Mouse (Mus musculus) lung, postnatal 36 days (tissue): ENCODE data around the gene Tomm70a.
A peak's percentile ranks its signal among the peaks of the same experiment; 100 is the strongest.
"Not testable (repeated sequence)": the region's sequence is repeated elsewhere in the genome, so short reads cannot be mapped to it uniquely, and the experiment has no call there.

Experiments
- DNase-seq: peaks from one replicate; pipeline ENCODE4 v3.0.0; 2022; ENCODE audit warnings: mixed read lengths

Gene Tomm70a

GRCm38 (mm10) chr16:57151437-57151836 is 29.9 kb downstream of the Tomm70a start:
- no peak for DNase-seq

- DNase-seq = no peak
Measured at GRCm38 (mm10) chr16:57155899-57156298, 34.4 kb downstream of the Tomm70a start.

DNA sequence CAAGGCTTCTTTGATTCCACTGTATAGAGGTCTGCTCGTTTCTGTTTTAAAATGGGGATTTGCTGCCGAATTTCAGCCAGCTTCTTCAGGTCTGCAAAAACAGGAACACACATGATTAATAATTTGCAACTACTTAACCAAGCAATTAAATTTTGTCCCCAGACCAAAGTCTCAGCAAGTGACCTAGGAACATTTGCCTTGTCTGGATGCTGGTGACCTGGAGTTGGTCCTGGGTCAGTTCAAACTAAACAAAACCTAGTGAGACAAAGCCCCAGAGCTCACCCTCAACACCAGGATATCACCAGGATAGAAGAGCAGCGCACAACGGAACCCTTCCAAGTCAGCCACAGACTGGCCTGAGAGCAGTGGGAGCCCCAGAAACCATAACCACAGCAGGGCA is 35.6 kb downstream of the Tomm70a start:
- DNase-seq = no peak

DNA sequence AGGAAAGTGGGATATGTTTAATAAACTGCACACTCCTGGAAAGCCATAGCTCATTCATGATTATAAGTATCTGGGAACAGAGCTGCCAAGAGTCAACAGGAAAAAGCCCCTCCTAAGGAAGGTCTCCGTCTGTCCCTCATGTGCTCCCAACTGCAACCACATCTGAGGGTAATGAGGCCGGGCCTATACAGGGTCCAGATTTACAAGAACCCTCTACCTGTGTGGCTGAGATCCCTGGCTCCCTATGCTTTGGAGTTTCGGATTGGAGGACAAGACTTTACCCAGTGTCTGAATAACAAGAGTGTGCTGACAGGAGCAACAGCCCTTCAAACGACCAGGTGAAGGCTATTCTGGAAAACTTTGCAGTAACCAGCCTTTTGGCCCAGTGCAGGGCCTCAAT is 36.2 kb downstream of the Tomm70a start:
- no peak for DNase-seq

DNA sequence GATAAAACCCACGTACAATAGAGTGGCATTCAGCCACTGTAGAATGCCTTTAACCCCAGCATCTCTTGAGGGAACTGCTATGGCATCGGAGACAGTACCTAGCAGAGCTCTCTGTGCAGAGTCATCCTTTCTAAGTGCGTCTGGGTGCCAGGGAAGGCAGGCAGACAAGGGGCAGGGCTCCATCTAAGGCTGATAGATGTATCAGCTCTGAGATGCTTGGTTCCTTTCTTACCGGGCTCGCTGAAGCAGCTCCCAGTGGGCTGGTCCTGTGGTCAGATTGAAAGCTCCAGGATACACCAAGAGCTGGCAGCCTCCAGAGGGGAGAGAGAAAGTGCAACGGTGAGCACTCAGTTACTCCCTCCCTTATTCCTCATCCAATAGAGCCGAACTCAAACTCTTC is 38.3 kb downstream of the Tomm70a start:
- DNase-seq = peak; percentile 48

GRCm38 (mm10) chr16:57162841-57163240 is 41.3 kb downstream of the Tomm70a start:
- no peak for DNase-seq

- DNase-seq = no peak
Measured at GRCm38 (mm10) chr16:57163694-57164093, 42.2 kb downstream of the Tomm70a start.

- no peak for DNase-seq
Measured at GRCm38 (mm10) chr16:57165157-57165556, 43.7 kb downstream of the Tomm70a start.

DNA sequence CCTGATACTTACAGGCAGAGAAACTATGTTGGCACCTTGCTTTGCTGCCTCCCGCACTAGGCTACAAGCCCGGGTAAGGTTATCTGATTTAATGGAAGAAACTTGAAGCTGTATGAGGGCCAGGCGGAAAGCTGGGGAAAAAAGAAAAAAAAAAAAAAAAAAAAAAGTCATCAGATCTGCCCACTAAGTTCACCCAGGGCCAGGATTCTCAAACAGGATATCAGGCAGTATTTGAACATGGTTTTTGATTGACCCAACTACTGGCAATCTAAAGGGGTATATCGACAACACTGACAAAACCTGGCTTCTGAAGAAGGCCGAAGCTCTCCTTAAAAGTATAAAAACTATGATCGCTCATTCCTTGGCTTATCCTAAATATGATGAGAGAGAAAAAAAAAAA is 44.6 kb downstream of the Tomm70a start:
- no peak for DNase-seq

GRCm38 (mm10) chr16:57166611-57167513 is 45.4 kb downstream of the Tomm70a start, which contains the start of gene Nit2:
Gene Nit2 (minus strand): TSS chr16:57167341.
- DNase-seq = peak; percentile 96

DNA sequence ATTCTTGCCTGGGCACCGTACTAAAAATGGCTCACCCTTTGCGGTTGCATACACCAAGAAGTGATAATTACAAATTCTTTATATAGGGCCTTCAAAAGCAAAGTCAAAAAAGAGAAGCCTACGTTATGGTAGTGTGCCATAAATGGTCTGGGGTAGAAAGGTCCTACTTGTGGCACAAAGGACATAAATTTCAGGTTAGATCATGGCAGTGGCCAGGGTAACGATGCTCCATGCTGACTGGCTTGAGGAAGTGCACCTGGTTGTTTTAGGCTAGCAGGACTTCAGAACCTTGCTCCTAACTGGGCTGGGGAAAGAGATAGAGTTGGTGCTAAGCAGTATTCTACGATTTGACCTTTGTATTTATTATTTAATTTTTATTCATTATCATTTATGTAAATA is 46.0 kb downstream of the Tomm70a start:
- DNase-seq = no peak

GRCm38 (mm10) chr16:57168236-57168635 is 46.7 kb downstream of the Tomm70a start:
- no peak for DNase-seq

GRCm38 (mm10) chr16:57171161-57171560 is 49.7 kb downstream of the Tomm70a start:
- no peak for DNase-seq

DNA sequence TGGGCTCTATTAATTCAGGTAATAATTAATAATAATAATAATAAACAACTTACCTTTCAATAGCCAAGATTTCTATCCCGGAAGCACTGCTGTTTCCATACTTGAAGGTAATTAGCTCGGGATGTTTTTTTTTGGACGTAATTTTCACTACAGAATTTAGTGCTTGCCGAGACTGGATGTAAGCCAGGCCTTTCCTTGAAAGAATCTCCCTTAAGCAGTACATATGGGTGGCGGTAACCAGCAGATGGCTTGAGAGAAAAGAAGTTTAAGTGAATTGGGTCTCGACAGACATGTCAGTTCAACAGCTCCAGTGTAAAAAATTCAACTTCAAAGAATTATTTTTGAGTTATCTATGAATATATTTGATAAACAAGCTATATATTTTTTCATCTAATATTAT is 50.1 kb downstream of the Tomm70a start:
- no peak for DNase-seq

- not testable (repeated sequence) for DNase-seq
Measured at GRCm38 (mm10) chr16:57174480-57174879, 53.0 kb downstream of the Tomm70a start.

DNA sequence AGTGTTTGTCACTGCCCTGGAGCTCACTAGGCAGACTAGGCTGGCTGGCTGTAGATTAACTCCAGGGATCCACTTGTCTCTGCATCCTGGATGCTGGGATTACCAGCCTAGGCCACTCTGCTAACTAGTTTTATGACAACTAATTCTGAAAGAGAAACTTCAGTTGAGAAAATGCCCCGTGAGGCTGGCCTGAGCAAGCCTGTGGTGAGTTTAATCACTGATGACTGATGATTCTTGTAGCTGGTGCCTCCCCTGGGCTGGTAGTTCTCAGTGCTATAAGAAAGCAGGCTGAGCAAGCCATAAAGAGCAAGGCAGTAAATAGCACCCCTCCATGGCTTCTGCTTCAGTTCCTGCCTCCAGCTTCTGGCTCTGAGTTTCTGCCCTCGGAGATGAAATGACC is 54.2 kb downstream of the Tomm70a start:
- no peak for DNase-seq

DNA sequence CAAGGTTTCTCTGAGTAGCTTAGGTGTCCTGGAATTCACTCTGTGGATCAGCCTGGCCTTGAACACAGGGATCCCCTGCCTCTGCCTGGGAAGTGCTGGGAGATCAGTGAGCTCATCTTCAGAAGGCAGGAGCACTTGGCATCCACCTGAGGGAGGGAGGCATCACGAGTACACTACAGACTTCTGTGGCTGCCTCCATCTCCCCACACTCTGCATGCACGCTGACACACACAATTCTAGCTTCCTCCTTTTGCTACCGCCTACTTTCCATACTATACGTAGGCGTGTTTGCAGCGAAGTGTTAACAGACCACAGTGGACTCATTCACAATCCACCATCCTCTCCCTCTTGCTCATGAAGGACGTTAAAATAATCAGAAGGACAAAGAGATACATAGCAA is 54.8 kb downstream of the Tomm70a start:
- no peak for DNase-seq

DNA sequence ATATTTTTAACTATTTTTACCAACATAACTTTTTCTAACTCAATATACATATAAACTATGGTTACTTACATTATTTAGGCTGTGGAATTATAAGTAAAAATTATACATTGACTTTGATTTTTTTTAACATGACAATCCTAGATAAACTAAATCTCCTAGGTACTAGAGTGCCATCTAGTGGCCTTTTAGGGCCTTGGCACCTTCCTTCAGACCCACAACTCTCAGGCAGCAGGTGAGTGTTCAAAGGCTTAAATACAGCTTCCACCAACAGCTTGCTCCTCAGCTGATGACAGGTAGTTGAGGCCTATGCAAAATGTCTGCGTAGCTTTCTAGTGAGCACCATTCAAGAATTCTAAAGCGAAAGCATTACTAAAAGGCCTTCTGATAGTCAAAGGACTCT is 55.8 kb downstream of the Tomm70a start:
- peak; percentile 67 for DNase-seq

- DNase-seq = no peak
Measured at GRCm38 (mm10) chr16:57177664-57178063, 56.2 kb downstream of the Tomm70a start.

- peak; percentile 40 for DNase-seq
Measured at GRCm38 (mm10) chr16:57181180-57181579, 59.7 kb downstream of the Tomm70a start.

GRCm38 (mm10) chr16:57182037-57182436 is 60.5 kb downstream of the Tomm70a start:
- no peak for DNase-seq

GRCm38 (mm10) chr16:57186618-57187017 is 65.1 kb downstream of the Tomm70a start:
- no peak for DNase-seq

DNA sequence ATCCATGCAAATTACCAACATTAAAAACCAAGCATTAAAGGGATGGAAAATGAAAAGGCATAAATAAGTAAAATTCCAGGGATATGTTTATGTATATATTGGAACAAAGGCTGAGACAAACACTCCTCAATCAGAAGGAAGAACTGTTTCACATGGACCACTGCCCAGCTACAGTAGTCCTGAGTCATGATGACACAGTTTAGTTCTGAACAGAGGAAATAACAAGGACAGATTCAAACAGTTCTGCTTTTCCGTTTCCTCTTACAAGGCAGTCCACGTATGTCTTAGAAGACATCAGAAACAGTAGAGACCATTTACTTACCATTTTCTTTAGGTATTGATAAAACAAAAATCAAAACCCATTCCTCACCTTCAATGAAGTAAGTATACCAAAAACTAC is 68.0 kb downstream of the Tomm70a start:
- DNase-seq = peak; percentile 44

GRCm38 (mm10) chr16:57190390-57190789 is 68.9 kb downstream of the Tomm70a start:
- no peak for DNase-seq

DNA sequence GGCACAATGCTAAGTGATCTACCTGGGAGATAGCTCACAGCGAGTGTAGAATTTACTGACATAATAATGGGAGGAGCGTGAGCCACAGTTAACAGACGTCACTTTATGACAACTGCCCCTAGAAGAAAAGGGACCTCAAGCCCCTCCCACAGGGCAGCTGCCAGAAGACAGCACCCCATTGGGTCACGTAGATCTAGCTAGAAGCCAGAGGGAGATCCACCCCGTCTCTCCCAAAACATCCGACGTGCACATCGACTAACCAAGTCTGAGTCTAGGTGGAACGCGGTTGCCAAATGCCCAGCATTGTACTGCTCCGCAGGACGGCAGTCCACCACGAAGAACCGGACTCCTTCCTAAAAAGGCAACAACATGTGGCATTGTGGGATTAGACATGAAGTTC is 69.7 kb downstream of the Tomm70a start:
- no peak for DNase-seq
